Mouse (Mus musculus) G1E (cell line): ENCODE data around the gene Syngr4.
A peak's percentile ranks its signal among the peaks of the same experiment; 100 is the strongest.

Experiments
- CTCF ChIP-seq: IDR thresholded peaks from 2 replicates; pipeline ENCODE4 v1.5.1; 2012; ENCODE audit warnings: low read depth, low read length, inconsistent platforms, mixed read lengths
- GATA1 ChIP-seq: IDR thresholded peaks from 2 replicates; pipeline ENCODE4 v1.6.1; 2012; ENCODE audit warnings: borderline replicate concordance, low read length, inconsistent platforms, mixed read lengths
- GATA2 ChIP-seq: IDR thresholded peaks from 2 replicates; pipeline ENCODE4 v1.6.1; 2012; ENCODE audit warnings: low read depth, low read length, inconsistent platforms, borderline replicate concordance
- POLR2AphosphoS5 ChIP-seq: IDR thresholded peaks from 2 replicates; pipeline ENCODE4 v1.6.1; 2012; ENCODE audit warnings: low read depth, low read length, inconsistent platforms; ENCODE audit not compliant: insufficient replicate concordance
- TAL1 ChIP-seq: conservative IDR thresholded peaks from 2 replicates; pipeline ENCODE4 v1.6.1; 2012; ENCODE audit warnings: low read depth, low read length, inconsistent platforms, mixed read lengths

DNA sequence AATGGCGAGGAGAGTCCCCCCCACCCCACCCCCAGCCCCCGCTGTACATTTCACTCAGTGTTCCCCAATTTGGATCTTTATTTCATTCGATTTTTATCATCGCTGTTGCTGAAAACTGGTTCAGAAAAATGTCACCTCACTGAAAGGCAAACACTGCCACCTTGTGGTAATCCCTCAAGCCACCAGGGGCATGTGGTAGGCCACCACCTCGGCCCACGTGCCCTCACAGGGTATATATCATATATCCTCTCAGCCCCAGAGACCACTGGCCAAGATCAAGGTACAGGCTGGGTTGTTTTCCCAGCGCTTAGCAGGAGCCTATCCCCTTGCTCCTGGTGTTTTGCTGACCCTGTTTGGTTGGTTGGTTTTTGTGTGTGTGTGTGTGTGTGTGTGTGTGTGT lies 38.6 kb upstream of the Syngr4 start:
- TF ChIP-seq CTCF: peak; percentile 44
- TF ChIP-seq TAL1: no peak
- TF ChIP-seq GATA1: no peak
- TF ChIP-seq GATA2: no peak
- TF ChIP-seq POLR2AphosphoS5: no peak
